Mouse (Mus musculus) kidney, adult 11 months (tissue): ENCODE results near the gene Cxcl1.

Experiments
- DNase-seq: peaks from one replicate; pipeline ENCODE4 v3.0.0; 2022

Gene Cxcl1

GRCm38 (mm10) chr5:90891464-90891813 is 398 bp downstream of the Cxcl1 start:
- DNase-seq = no peak

GRCm38 (mm10) chr5:90894231-90894630 is 3.2 kb downstream of the Cxcl1 start:
- DNase-seq = no peak

GRCm38 (mm10) chr5:90897429-90897828 is 6.4 kb downstream of the Cxcl1 start:
- DNase-seq = no peak

GRCm38 (mm10) chr5:90899308-90899707 is 8.3 kb downstream of the Cxcl1 start:
- no peak for DNase-seq

GRCm38 (mm10) chr5:90900147-90900546 is 9.1 kb downstream of the Cxcl1 start:
- peak; percentile 42 for DNase-seq

GRCm38 (mm10) chr5:90900688-90901087 is 9.6 kb downstream of the Cxcl1 start:
- no peak for DNase-seq

- no peak for DNase-seq
These were observed 11.6 kb downstream of the Cxcl1 start for GRCm38 (mm10) chr5:90902380-90903260.

- DNase-seq = no peak
These were observed 12.4 kb downstream of the Cxcl1 start, which contains the start of gene Cxcl2 for GRCm38 (mm10) chr5:90903339-90904020. Cxcl2 (plus strand) TSS chr5:90903871.

GRCm38 (mm10) chr5:90908983-90909382 is 17.9 kb downstream of the Cxcl1 start:
- DNase-seq = peak; percentile 13

- DNase-seq = no peak
These were observed 28.5 kb downstream of the Cxcl1 start for GRCm38 (mm10) chr5:90919495-90919894.

- DNase-seq = no peak
These were observed 31.9 kb downstream of the Cxcl1 start for GRCm38 (mm10) chr5:90922958-90923357.

- DNase-seq = no peak
These were observed 39.5 kb downstream of the Cxcl1 start for GRCm38 (mm10) chr5:90930546-90930945.

GRCm38 (mm10) chr5:90930971-90931851 is 40.2 kb downstream of the Cxcl1 start, which contains the start of gene Mthfd2l:
Mthfd2l (plus strand) TSS chr5:90931117.
- DNase-seq = peak; percentile 78

- DNase-seq = no peak
These were observed 40.9 kb downstream of the Cxcl1 start for GRCm38 (mm10) chr5:90931911-90932310.

- no peak for DNase-seq
These were observed 45.7 kb downstream of the Cxcl1 start for GRCm38 (mm10) chr5:90936706-90937105.
